In the genomic region with DNA sequence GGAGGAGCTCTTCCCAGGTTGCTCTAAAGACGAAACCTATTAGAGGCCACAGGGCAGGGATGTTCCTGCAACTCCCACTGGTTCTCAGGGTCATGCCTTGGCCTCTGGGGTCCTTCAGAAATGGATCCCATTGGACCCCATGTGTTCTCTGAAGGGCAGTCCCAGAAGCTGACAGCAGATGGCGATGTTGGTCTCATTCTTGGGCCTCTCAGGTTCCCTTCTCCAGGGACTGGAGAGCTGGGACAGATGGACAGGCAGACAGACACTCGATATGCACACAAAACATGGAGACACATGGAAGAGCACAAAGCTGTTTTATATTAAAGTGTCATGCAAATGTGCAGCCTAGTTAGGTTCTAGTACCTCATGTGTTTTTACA, we compare ENCODE assay signal across 8 mouse cellular contexts. TPM values are rescaled to one million over a fixed set of nuclear protein-coding genes. Genes with fewer than 3 reads are reported as not detected.
DNase-seq lines count a peak whose midpoint lies in the region; ATAC-seq and TF ChIP-seq lines count a peak whose summit lies in the region.

No protein-coding gene starts in this region.

- H3K36me3 ChIP-seq in kidney, embryonic 15.5 days: no peaks in the 10 kb centered on the region
- no peaks in the 10 kb centered on the region for H3K36me3 ChIP-seq in embryonic facial prominence, embryonic 10.5 days (replicated peaks)
- H3K36me3 ChIP-seq in liver, embryonic 14.5 days (replicated peaks; ENCODE audit: control insufficient read depth, insufficient read depth, low read depth): no peaks in the 10 kb centered on the region

- H3K4me2 ChIP-seq in kidney, embryonic 15.5 days: no peak overlapping the region
- no peak overlapping the region for H3K4me2 ChIP-seq in liver, embryonic 14.5 days (ENCODE audit: low read depth)

- no peak overlapping the region for H3K27ac ChIP-seq in kidney, embryonic 15.5 days
- no peak overlapping the region for H3K27ac ChIP-seq in embryonic facial prominence, embryonic 10.5 days (replicated peaks)
- no peak overlapping the region for H3K27ac ChIP-seq in liver, embryonic 14.5 days

- WGBS in kidney, embryonic 15.5 days: 6% methylated on average over 3 of the region's 3 CpGs
- WGBS in embryonic facial prominence, embryonic 10.5 days: 14% methylated on average over 3 of the region's 3 CpGs
- WGBS in liver, embryonic 14.5 days (ENCODE audit: insufficient replicate concordance): 17% methylated on average over 3 of the region's 3 CpGs

- no peaks in the 10 kb centered on the region for H3K4me1 ChIP-seq in kidney, embryonic 15.5 days
- peaks cover 2% of the 10 kb centered on the region; the same call in 1 of the 2 replicates for H3K4me1 ChIP-seq in embryonic facial prominence, embryonic 10.5 days
- no peaks in the 10 kb centered on the region for H3K4me1 ChIP-seq in liver, embryonic 14.5 days (replicated peaks; ENCODE audit: control insufficient read depth in 2 of 2, insufficient read depth in 2 of 2, low read length in 1 of 2)

- ATAC-seq in kidney, embryonic 15.5 days (replicated peaks; ENCODE audit: low FRiP score): no peak
- ATAC-seq in liver, embryonic 14.5 days (ENCODE audit: insufficient read depth): no peak
- ATAC-seq in erythroblast, adult 5-6 weeks (replicated peaks; ENCODE audit: low FRiP score, poor library complexity, severe bottlenecking): no peak

- 0 out of 2 replicates have a peak, but pooled peaks cover 6% of the 10 kb centered on the region for H3K9me3 ChIP-seq in kidney, embryonic 15.5 days (replicated peaks)
- H3K9me3 ChIP-seq in embryonic facial prominence, embryonic 10.5 days: peaks cover 18% of the 10 kb centered on the region; the same call in 1 of the 2 replicates
- no peaks in the 10 kb centered on the region for H3K9me3 ChIP-seq in liver, embryonic 14.5 days (ENCODE audit: control insufficient read depth, low read length)

- no peak for TF ChIP-seq EP300 in liver, embryonic 14.5 days (IDR thresholded peaks at IDR 0.05; ENCODE audit: low read depth)

- no peak overlapping the region for H3K9ac ChIP-seq in kidney, embryonic 15.5 days
- no peak overlapping the region for H3K9ac ChIP-seq in liver, embryonic 14.5 days (replicated peaks)

- TF ChIP-seq CTCF in liver, embryonic 14.5 days (IDR thresholded peaks at IDR 0.05; ENCODE audit: low read depth): peak; percentile 63

- no peak overlapping the region for H3K4me3 ChIP-seq in kidney, embryonic 15.5 days (replicated peaks)
- H3K4me3 ChIP-seq in embryonic facial prominence, embryonic 10.5 days: no peak overlapping the region
- no peak overlapping the region for H3K4me3 ChIP-seq in liver, embryonic 14.5 days (ENCODE audit: insufficient read depth in 1 of 2, low read depth in 2 of 2, low read length in 2 of 2)

- peak; percentile 28 for DNase-seq in kidney, adult 11 months
- peak; percentile 65 for DNase-seq in adrenal gland, adult 2 months
- DNase-seq in embryonic facial prominence, embryonic 10.5 days (ENCODE audit: low spot score): peak; percentile 76
- DNase-seq in kidney, postnatal 14 days: peak; percentile 56
- DNase-seq in liver, embryonic 14.5 days (ENCODE audit: low read depth in 3 of 3, low spot score in 3 of 3): peak in 1 of 3 experiments; percentile 4
- peak; percentile 34 for DNase-seq in right cerebral cortex, adult 18-20 months

- no peaks in the 10 kb centered on the region; the same call in 1 of the 2 replicates for H3K27me3 ChIP-seq in kidney, embryonic 15.5 days
- H3K27me3 ChIP-seq in embryonic facial prominence, embryonic 10.5 days (replicated peaks; ENCODE audit: low read depth, poor library complexity, severe bottlenecking): peaks cover 22% of the 10 kb centered on the region; the same call in 1 of the 2 replicates
- H3K27me3 ChIP-seq in liver, embryonic 14.5 days (ENCODE audit: control insufficient read depth, insufficient read depth, low read length): no peaks in the 10 kb centered on the region

RNA-seq across cellular contexts. Expression of gene Tas1r2, which starts 31.3 kb away (rescaled TPM):
- not detected in 2 replicates for polyA plus RNA-seq in kidney, embryonic 15.5 days (2015; fragmentation: Nextera tagmentation; extraction: Ambion mirVana)
- not detected for total RNA-seq in adrenal gland, adult 2 months (2021)
- 0.03 TPM in 1 of 2 replicates, not detected in the other for polyA plus RNA-seq in adrenal gland, adult 2 months (2012; rRNA removed)
- not detected in 2 replicates for polyA plus RNA-seq in embryonic facial prominence, embryonic 10.5 days (2016; fragmentation: Nextera tagmentation; extraction: Ambion mirVana)
- 0.01 TPM in 1 of 2 replicates, not detected in the other for polyA plus RNA-seq in liver, embryonic 14.5 days (2012; rRNA removed)
- not detected in 2 replicates for polyA plus RNA-seq in liver, embryonic 14.5 days (2014; fragmentation: Nextera tagmentation; extraction: Ambion mirVana)
- not detected in 2 replicates for total RNA-seq in erythroblast, adult 5-6 weeks (2015; ENCODE audit: low replicate concordance)
- not detected in 2 replicates for total RNA-seq in erythroblast, adult 5-6 weeks (2017; ENCODE audit: low replicate concordance)
